25 mouse cellular contexts compared by ENCODE assay signal in genomic region chr14:46296275-46296674, GRCm38 (mm10).
DNase-seq lines count a peak whose midpoint lies in the region; ATAC-seq and TF ChIP-seq lines count a peak whose summit lies in the region.
"Had no signal": no experiment of that assay in that cellular context is flagged by ENCODE, and none has a peak within 500 bp of the region (broad histone marks: within the 10 kb centered on the region; RNA-seq: fewer than 3 reads in every experiment).

No protein-coding gene starts in this region.

- ATAC-seq in forebrain, postnatal 0 days, result no peak
- ATAC-seq: CD4-positive, CD25-positive, alpha-beta regulatory T cell, adult 4 months; forebrain, embryonic 15.5 days; midbrain, embryonic 15.5 days had no signal

- H3K9ac ChIP-seq in forebrain, postnatal 0 days, result no peak overlapping the region
- H3K9ac ChIP-seq: embryonic facial prominence, embryonic 15.5 days; forebrain, embryonic 15.5 days; heart, embryonic 15.5 days; hindbrain, embryonic 13.5 days; liver, embryonic 13.5 days; midbrain, embryonic 15.5 days; neural tube, embryonic 12.5 days; stomach, embryonic 15.5 days had no signal

- no peaks in the 10 kb centered on the region for H3K36me3 ChIP-seq in forebrain, postnatal 0 days (ENCODE audit: insufficient read depth)
- H3K36me3 ChIP-seq: embryonic facial prominence, embryonic 15.5 days; forebrain, embryonic 15.5 days; heart, embryonic 15.5 days; hindbrain, embryonic 13.5 days; liver, embryonic 13.5 days; midbrain, embryonic 15.5 days; neural tube, embryonic 12.5 days; stomach, embryonic 15.5 days had no signal

- DNase-seq in gastrocnemius, adult 2 months, result peak; percentile 72
- no peak for DNase-seq in gastrocnemius, postnatal 4 days (ENCODE audit: low spot score in 2 of 2)
- peak; percentile 32 for DNase-seq in urinary bladder, postnatal 14 days (ENCODE audit: low spot score)
- no peak for DNase-seq in urinary bladder, postnatal 4 days (ENCODE audit: low spot score in 2 of 2)
- DNase-seq in heart, adult 8-10 months (ENCODE audit: low spot score), result peak; percentile 76
- DNase-seq in heart, postnatal 4 days, result peak; percentile 20
- no peak for DNase-seq in adrenal gland, adult 2 months
- DNase-seq in forebrain, postnatal 0 days, result no peak
- DNase-seq: adrenal gland, postnatal 36 days; cerebellum, adult 9-11 months; kidney, adult 18-20 months; layer of hippocampus, adult 9-11 months; liver, embryonic 13.5 days; lung, adult 2 months; lung, postnatal 4 days; retina, postnatal 1 day; thymus, postnatal 25 days had no signal

- no peaks in the 10 kb centered on the region for H3K4me1 ChIP-seq in forebrain, postnatal 0 days (ENCODE audit: insufficient read depth)
- H3K4me1 ChIP-seq: embryonic facial prominence, embryonic 15.5 days; forebrain, embryonic 15.5 days; hindbrain, embryonic 13.5 days; liver, embryonic 13.5 days; midbrain, embryonic 15.5 days; neural tube, embryonic 12.5 days; stomach, embryonic 15.5 days had no signal

- H3K4me3 ChIP-seq in gastrocnemius, adult 2 months, result no peak overlapping the region
- H3K4me3 ChIP-seq in forebrain, postnatal 0 days (ENCODE audit: low read depth, low read length), result no peak overlapping the region
- H3K4me3 ChIP-seq: embryonic facial prominence, embryonic 15.5 days; forebrain, embryonic 15.5 days; heart, embryonic 15.5 days; hindbrain, embryonic 13.5 days; liver, embryonic 13.5 days; midbrain, embryonic 15.5 days; neural tube, embryonic 12.5 days; stomach, embryonic 15.5 days had no signal

- no peaks in the 10 kb centered on the region for H3K27me3 ChIP-seq in forebrain, postnatal 0 days (ENCODE audit: insufficient read depth, low read length)
- H3K27me3 ChIP-seq: embryonic facial prominence, embryonic 15.5 days; forebrain, embryonic 15.5 days; heart, embryonic 15.5 days; hindbrain, embryonic 13.5 days; liver, embryonic 13.5 days; midbrain, embryonic 15.5 days; neural tube, embryonic 12.5 days; stomach, embryonic 15.5 days had no signal

- intact Hi-C loops in gastrocnemius, adult 2 months (cut with DNase I), result no loop called here

- TF ChIP-seq CTCF in gastrocnemius, adult 2 months (IDR thresholded peaks at IDR 0.05), result no peak
- no peak for TF ChIP-seq CTCF in forebrain, postnatal 0 days (IDR thresholded peaks at IDR 0.05; ENCODE audit: low read depth)

- H3K9me3 ChIP-seq in forebrain, postnatal 0 days (ENCODE audit: low read length), result no peaks in the 10 kb centered on the region
- H3K9me3 ChIP-seq: embryonic facial prominence, embryonic 15.5 days; forebrain, embryonic 15.5 days; heart, embryonic 15.5 days; hindbrain, embryonic 13.5 days; liver, embryonic 13.5 days; midbrain, embryonic 15.5 days; neural tube, embryonic 12.5 days; stomach, embryonic 15.5 days had no signal

- no peak overlapping the region for H3K27ac ChIP-seq in gastrocnemius, adult 2 months
- no peak overlapping the region for H3K27ac ChIP-seq in forebrain, postnatal 0 days (ENCODE audit: low read depth, low read length)
- H3K27ac ChIP-seq: embryonic facial prominence, embryonic 15.5 days; forebrain, embryonic 15.5 days; heart, embryonic 15.5 days; hindbrain, embryonic 13.5 days; liver, embryonic 13.5 days; midbrain, embryonic 15.5 days; neural tube, embryonic 12.5 days; stomach, embryonic 15.5 days had no signal

- no peak overlapping the region for H3K4me2 ChIP-seq in forebrain, postnatal 0 days (ENCODE audit: low read depth)
- H3K4me2 ChIP-seq: embryonic facial prominence, embryonic 15.5 days; forebrain, embryonic 15.5 days; heart, embryonic 15.5 days; hindbrain, embryonic 13.5 days; liver, embryonic 13.5 days; midbrain, embryonic 15.5 days; neural tube, embryonic 12.5 days; stomach, embryonic 15.5 days had no signal

Comparison
In these comparisons a context has a peak if more than half of its experiments do, and no peak if none do; other contexts are left out.
1. DNase-seq: peak in gastrocnemius, adult 2 months (single experiment), urinary bladder, postnatal 14 days (single experiment), heart, adult 8-10 months (single experiment) and heart, postnatal 4 days (single experiment); none in gastrocnemius, postnatal 4 days (0 of 2), urinary bladder, postnatal 4 days (0 of 2), adrenal gland, adult 2 months (single experiment) and forebrain, postnatal 0 days (single experiment).